26 mouse cellular contexts compared by ENCODE assay signal in the genomic region with DNA sequence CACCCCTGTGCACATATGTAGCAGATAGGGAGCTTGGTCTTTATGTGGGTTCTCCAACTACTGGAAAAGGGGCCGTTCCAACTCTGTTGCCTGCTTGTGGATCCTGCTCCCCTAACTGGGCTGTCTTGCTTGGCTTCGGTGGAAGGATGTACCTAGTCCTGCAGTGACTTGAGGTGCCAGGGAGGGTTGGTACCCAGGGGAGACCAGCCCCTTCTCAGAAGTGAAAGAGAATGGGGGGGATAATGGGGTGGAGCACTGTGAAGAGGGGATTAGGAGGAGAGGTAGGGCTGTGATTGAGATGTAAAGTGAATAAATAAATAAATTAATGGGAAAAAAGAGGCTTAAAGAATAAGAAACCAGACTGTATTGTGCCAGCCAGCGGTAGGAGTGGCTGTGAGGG.
"Had no signal": no experiment of that assay in that cellular context is flagged by ENCODE, and none has a peak within 500 bp of the region (broad histone marks: within the 10 kb centered on the region; RNA-seq: fewer than 3 reads in every experiment).

No protein-coding gene starts in this region.

- H3K4me1 ChIP-seq: hindbrain, embryonic 13.5 days had no signal

- H3K4me3 ChIP-seq: heart, adult 2 months; heart, embryonic 13.5 days; heart, embryonic 15.5 days; hindbrain, embryonic 13.5 days; hindbrain, embryonic 15.5 days; kidney, embryonic 15.5 days; limb, embryonic 13.5 days; limb, embryonic 15.5 days had no signal

- H3K9me3 ChIP-seq: heart, embryonic 13.5 days; heart, embryonic 15.5 days; hindbrain, embryonic 13.5 days; hindbrain, embryonic 15.5 days; kidney, embryonic 15.5 days; limb, embryonic 13.5 days; limb, embryonic 15.5 days had no signal

- DNase-seq: forebrain, postnatal 0 days; gastrocnemius, postnatal 10 days; gastrocnemius, postnatal 36 days; heart, adult 11 months; heart, adult 2 months; heart, postnatal 14 days; heart, postnatal 36 days; kidney, adult 11 months; kidney, adult 2 months; kidney, adult 9 months; kidney, postnatal 14 days; kidney, postnatal 36 days; layer of hippocampus, adult 9-11 months; layer of hippocampus, postnatal 36 days; left cerebral cortex, postnatal 4 days had no signal

- H3K4me2 ChIP-seq: heart, embryonic 11.5 days; heart, embryonic 13.5 days; heart, embryonic 15.5 days; hindbrain, embryonic 13.5 days; hindbrain, embryonic 15.5 days; kidney, embryonic 15.5 days; limb, embryonic 13.5 days; limb, embryonic 15.5 days had no signal

- ATAC-seq: forebrain, postnatal 0 days; hindbrain, postnatal 0 days; intestine, embryonic 16.5 days had no signal

- H3K27ac ChIP-seq: heart, adult 2 months; heart, embryonic 13.5 days; heart, embryonic 15.5 days; hindbrain, embryonic 13.5 days; hindbrain, embryonic 15.5 days; hindbrain, postnatal 0 days; kidney, embryonic 15.5 days; kidney, postnatal 0 days; limb, embryonic 13.5 days; limb, embryonic 15.5 days had no signal

- H3K27me3 ChIP-seq: heart, embryonic 13.5 days; heart, embryonic 15.5 days; hindbrain, embryonic 13.5 days; hindbrain, embryonic 15.5 days; kidney, embryonic 15.5 days; limb, embryonic 13.5 days; limb, embryonic 15.5 days had no signal

- H3K9ac ChIP-seq: forebrain, postnatal 0 days; heart, embryonic 13.5 days; heart, embryonic 15.5 days; hindbrain, embryonic 13.5 days; hindbrain, embryonic 15.5 days; kidney, embryonic 15.5 days; limb, embryonic 13.5 days; limb, embryonic 15.5 days had no signal

- H3K36me3 ChIP-seq: heart, embryonic 13.5 days; heart, embryonic 15.5 days; hindbrain, embryonic 13.5 days; hindbrain, embryonic 15.5 days; kidney, embryonic 15.5 days; limb, embryonic 13.5 days; limb, embryonic 15.5 days had no signal
